Mouse (Mus musculus) CD8-positive naive resting alpha-beta T cell, adult 2 months (primary cell): ENCODE measurements around the gene Casr.

Experiments
- DNase-seq, 2 experiments: peaks; one replicate each; pipeline ENCODE4 v3.0.0; 2022; ENCODE audit warnings: low read depth in 2 of 2, low spot score in 2 of 2

Casr gene

DNA sequence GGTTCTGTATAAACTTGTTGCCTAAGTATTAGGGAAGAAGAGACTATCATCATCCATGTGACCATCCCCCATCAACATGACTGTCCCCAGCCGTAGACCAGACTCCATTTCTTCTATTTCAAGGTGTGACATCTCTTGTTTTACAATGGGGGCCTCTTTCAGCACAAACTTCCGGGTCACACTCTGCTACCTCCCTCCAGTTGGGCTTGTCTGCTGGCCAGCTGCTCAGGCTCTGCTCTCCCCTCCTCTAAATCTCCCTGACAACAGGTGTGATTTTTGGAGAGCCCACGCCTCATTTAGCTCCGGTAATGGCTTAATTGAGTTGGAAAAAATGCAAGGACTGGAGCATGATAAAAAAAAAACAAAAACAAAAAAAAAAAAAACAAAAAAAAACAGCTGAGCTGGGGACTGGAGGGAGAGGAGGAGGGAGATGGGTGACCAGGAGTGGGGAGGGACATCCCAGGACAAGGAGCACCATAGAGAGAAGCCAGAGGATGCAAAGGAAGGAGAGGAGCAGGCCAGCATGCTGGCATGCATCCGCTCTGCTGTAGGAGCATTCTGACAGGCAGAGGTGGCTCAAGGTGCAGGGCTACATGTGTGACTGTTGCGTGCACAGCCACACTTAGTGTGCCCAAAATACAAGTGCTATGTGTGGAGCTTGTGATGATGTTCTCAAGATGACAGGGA, 35.2 kb downstream of the Casr start:
- DNase-seq, result no peak

DNA sequence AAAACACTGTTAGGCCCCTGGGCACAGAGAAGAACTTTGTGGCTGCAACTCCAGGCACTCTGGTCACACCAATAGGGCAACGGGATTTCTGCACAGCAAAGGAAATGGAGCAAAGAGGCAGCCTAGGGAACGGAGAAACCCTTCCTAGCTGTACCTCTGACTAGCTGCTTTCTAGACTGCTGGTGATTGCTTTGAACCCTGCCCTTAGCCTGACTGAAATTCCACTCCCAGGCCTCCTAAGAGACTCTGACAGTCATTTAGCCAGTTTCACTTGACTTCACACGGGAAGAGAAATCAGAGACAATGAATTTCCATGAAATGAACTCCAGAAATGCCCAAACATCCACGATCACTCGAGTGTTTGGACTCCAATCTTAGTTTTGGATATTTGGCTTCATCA, 38.8 kb downstream of the Casr start:
- no peak for DNase-seq

DNA sequence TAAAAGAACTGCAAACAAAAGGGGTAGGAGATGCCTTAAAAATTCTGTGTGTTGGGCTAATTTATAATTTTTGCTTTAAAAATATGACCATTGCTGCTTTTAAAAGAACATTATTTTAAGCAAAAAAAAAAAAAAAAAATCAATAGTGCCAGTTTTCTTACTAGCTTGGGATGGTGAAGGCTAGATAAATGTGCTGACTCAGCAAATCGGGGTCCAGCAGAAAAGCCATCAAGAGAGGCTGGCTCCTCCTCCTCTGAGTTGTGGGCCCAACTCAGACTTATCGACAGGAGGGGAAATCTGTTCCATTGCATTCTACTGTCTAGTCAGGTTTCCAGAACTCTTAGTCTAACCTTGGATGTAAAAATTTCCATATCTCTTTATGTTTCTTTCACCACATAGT, 45.6 kb downstream of the Casr start:
- no peak for DNase-seq

DNA sequence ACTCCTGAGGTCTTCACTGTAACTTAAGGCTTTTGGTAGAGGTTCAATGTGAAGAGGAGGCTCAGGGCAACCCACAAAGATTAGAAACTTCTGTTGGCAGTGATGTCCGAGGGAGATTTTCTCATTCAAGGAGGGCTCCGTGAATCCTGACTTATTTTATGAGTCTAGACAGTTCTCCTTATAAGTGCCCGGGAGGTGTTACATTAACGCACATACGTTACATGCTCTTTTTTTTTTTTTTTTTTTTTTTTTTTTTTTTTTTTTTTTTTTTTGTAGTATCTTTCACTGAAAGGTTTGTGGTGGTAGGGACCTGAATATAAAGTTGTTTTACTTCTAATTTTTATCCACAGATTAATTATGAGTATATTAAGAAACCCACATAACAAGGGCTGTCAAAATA, 54.6 kb downstream of the Casr start:
- DNase-seq, result no peak

DNA sequence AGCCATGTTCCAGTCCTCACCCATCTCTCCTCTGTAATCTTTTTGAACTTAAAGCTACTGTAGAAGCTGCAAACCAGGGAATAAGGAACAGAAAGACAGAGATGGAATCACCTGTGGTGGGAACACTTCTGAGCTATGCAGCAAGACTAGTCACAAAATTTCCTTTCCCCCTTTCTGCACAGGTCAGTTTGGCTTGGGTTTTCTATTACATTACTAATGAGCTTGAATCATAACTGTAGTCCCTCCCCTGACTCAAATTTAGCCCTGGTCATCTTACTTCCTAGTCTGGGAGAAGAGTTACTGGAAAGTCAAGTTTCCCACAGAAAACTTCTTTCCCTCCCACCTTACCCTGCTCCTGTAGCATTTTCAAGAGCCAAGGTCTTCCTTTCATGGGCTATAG, 55.1 kb downstream of the Casr start:
- no peak for DNase-seq

DNA sequence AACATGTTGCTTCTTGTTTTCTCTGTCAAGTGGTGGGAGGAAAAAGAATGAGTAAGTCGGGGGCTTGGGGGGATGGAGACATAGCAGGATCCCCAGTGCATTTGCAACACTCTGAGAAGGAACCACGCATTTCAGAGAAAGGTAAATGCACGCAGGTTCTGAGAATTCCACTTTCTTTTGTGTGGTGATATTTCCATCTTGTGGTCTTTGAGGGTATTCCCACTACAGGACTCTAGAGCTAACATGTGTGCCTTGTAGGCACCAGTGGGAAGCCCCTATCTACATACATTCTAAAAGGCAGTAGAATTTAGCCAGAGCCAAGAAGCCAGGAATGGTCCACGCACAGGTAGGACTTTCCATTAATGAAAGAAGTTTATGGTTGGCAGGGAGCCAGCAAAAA, 56.0 kb downstream of the Casr start:
- DNase-seq, result no peak

DNA sequence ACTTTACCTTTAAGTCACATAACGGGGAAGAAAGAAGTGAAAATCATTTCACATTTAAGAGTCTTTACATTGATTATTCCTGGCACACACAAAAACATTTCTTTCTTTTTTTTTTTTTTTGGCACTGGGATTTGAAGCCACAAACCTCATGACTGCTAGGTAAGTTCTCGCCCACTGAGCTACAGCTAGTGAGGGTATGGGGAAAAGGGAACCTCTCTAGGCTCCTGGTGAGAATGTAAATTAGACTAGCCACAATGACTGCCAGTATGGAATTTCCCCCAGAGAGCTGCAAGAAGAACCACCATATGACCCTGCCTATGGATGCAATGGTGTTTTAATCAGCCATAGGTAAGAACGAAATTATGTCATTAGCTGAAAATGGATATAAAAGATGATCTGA, 56.8 kb downstream of the Casr start:
- no peak for DNase-seq

DNA sequence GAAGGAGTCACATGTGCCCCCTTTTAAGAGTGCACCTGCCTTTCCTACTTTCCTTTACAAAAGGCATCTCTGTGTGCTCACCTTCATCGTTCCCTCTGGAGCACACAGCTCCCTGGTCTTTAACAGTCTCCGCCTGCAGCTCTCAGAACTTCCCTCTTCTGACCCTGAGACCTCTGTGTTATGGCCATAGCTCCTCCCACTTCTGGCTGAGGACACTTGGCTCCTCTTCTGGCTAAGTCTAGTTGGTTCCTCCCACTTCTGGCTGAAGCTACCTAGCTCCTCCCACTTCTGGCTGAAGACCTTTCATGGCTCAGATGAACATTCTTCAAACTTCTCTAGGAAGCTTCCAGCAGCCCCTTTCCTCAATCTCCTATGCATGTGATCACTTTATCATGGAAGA, 59.7 kb downstream of the Casr start:
- no peak for DNase-seq

DNA sequence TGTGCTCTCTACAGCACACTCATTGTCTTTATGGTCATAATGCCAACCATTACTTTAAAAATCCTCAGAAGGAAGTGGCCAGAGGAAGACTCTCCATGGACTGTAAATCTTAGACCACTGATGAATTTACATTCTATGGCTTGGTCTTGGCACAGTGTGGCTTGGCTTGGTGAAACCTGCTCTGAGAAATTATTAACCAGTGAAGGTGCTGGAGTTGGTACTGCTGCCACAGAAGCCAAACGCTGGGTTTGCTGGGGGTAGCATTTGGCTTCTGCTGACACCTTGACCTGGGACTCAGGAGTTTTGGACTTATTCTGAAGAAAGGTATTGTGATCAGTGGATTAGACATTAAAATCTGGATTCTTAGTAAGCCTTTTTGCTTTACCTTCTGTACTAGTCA, 69.5 kb downstream of the Casr start:
- DNase-seq, result no peak

DNA sequence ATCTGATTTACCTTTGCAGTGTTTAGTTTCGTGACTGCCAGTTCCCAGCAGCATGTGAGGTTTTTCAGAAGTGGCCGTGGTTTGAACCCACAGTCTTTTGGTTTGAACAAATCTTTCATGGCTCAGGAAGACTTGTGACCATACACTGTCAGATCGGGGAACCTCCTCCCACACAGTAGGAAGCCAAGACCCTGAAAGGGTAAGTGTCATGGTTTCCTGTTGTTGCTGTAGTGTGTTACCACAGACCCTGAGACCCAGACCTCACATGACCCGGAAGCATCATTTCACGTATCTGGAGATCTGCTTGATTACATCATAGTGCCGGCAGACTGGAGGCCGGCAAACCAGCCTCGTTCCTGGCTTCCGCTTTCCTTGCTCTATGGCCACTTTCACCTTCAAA, 85.1 kb downstream of the Casr start:
- DNase-seq, result peak; percentile 69 to 78

DNA sequence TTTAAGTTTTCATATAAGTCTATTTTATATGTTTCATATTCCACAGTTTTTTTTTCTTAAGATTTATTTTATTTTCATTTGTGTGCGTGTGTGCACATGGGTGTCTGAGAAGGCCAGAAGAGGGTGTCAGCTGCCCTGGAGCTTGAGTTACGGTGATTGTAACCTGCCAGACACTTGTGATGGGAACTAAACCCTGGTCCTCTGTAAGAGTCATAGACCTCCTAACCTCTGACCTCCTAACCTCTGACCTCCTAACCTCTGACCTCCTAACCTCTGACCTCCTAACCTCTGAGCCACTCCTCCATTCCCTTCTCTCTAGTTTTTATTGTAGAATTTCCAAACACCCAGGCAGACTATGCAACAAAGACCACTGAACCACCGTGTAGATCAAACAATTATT, 86.4 kb downstream of the Casr start:
- DNase-seq, result no peak

DNA sequence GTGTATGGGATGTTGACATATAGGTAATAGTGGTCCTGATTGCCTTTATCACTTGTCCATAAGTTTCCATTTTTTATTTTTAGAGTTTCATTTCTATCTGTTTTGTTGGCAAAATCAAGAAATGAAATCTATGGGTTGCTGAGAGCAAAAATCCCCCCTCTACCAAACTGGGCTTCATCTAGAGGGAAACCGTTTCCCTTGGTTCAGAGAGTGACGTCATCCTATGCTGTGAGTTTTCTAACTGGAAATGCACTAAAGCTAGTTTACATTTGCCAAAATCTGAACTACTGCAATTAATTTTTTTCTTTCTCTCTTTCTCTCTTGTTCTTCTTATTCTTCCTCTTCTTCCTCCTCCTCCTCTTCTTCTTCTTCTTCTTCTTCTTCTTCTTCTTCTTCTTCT, 87.1 kb downstream of the Casr start:
- DNase-seq, result no peak

DNA sequence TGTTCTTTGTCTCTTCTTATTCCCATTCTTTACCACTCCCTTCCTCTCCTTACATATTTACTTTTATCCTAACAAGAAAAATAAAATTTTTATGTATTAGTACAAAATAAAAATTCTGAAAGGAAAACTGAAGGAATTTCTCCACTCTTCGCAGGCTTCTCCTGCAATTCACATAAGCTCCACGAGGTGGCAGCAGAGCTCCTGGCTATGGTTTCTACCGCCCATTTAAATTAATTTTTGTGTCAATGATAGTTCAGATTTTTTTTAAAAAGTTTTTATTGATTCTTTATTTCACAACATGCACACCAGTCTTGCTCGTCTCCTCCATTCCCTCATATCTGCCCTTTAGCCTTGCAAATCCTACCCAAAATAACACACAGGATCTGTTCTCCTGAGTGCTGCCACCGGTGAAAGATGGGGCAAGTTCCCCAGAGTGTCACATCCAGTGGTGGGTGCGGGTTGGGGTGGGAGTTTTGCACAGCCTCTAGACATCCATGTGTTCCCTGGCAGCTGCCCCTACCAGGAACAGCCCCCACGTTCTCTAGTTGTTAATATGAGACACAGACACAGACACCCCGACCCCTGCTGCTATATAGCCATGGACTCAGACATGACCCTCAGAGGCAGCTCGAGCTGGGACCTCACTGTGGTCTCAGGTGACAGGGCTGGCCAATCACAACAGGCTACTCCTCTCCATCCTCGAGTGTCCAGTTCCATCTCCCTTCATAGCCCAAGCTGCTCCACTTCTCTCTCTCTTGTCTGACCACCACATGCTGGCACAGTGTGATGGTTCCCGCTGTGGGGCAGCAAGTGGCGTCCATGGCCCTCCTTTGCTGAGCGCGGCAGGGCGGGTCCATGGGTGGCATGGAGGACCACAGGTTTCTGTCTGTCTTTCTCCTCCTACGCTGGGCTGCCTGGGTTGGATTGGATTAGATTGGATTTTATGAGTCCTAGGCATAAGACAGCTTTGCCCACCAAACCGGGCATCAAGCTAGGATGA, 88.4 kb downstream of the Casr start:
- peak; percentile 20 to 37 for DNase-seq

DNA sequence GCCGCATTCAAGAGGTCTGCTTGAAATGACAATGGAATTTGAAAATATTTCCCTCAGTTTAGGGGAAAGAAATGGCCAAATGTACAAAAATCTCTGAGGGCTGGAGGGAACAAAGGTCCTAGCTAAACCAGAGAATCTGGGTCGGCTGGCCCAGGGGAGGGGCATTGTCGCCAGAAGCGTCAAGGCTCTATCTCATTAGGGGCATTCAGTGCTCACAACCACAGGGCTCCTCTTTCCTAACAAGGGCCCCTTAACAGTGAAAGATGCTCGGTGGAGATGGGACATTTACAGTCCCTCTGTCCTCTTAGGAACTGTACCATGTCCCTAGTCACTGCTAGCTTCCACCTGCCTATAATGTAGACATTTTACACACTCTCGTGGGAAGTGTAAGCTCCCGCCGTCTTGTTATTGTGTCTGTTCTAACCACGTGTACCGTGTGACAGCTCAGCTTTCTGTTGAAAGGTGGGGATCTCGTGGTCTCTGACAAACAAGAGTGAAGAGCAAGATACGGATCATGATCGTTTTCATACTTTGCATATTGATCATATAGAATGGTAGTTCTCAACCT, 90.8 kb downstream of the Casr start:
- DNase-seq, result no peak

DNA sequence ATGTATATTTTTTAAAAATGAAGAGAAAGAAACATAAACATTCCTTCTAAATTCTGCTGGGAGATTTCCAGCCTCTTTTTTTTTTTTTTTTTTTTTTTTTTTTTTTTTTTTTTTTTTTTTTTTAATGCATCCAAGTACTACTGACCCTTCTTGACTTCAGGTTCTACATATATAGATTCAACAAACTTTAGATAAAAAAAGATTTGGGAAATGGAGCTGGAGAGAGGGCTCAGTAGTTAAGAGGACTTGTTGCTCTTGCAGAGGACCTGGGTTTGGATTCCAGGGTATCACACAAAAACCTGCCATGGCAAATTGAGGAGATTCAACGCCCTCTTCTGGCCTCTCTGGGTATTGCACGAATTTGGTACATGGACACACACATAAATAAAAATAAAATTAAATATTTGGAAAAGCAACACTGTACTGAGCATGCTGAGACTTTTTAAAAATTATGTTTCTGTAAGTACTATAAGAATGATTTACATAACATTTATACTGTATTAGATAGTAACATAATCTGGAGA, 91.9 kb downstream of the Casr start:
- peak; percentile 19 to 37 for DNase-seq

DNA sequence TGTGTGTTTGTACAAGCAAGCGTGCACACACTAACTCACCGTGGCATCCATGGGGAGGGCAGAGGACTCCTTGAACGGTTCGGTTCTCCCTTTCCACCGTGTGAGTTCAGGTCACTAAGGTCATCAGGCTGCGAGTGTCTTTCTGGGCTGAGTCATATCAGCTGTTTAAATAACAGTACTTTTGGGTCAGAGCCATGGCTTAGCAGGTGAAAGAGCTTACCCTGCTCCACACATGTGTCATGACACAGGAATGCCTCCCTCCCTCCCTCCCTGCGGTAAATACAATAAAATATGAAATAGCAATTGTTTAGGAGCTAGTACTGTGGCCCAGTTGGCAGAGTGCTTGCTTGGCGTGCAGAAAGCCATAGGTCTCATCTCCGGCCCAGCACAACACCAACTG, 92.6 kb downstream of the Casr start:
- no peak for DNase-seq

DNA sequence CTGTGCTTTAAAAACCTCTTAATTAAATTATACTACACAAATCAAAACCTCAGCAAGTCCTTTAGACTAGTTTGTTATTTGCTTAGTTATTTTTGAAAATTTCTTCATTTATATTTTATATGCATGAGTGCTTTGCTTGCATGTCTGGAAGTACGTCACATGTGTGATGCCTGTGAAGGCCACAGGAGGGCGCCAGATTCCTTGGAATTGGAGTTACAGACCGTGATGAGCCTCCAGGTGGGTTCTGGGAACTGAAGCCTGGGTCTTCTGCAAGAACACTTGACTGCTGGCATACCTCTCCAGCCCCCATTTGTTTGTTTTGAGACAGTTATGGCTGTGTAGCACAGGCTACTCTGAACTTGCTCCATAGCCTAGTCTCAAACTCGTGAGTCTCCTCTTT, 93.1 kb downstream of the Casr start:
- peak in 1 of 2 experiments; percentile 9 for DNase-seq

DNA sequence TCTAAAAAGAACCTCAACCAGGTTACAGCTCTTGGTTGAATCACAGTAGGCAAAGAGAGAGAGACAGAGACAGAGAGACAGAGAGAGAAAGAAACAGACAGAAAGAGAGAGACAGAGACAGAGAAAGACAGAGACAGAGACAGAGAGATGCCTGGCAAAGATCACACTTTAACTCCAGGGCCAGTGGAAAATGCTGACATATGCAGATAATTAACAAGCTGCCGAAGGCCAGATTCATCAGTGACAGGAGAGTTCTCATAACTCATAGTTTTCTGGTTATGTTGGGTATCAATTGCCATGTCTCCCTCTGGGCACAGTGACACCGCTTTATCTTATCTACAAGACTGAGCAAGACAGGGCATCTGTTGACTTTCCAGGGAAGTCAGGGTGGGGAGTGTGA, 94.0 kb downstream of the Casr start:
- DNase-seq, result no peak

DNA sequence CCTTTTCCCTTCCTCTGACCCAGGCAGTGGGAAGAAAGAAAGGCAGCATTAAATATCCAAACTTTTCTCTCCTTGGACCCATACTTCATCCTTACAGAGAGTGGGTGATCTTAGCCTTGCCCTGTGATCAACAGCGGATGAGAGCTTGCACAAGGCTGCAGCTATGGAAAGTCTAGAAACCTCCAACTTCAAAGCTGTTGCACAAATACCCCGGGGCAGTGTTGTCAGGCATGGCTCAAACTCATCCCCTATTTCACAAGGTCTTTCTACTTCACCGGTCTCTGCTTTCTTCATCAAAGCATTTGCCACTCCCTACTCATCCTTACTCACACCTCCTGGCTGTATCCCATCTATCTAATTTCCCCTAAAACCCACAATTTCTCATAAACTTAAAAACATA, 96.5 kb downstream of the Casr start:
- no peak for DNase-seq

DNA sequence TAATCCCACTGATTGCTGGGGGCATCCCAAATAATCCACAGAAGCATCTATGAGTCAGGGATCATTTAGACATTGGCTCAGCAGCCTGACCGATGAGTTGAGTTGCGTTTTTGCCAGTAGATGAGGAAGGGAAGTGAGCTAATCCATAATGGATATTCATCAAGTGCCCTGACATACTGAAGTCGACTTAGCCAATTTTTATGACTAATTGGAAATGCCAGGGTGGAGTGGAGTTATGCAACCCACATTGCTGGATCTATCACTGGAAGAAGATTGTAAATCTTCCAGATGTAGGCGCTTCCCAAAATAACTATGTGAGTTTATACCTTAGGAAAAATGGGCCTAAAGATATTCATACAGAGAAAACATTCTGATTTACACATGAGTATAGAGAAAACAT, 97.9 kb downstream of the Casr start:
- no peak for DNase-seq

DNA sequence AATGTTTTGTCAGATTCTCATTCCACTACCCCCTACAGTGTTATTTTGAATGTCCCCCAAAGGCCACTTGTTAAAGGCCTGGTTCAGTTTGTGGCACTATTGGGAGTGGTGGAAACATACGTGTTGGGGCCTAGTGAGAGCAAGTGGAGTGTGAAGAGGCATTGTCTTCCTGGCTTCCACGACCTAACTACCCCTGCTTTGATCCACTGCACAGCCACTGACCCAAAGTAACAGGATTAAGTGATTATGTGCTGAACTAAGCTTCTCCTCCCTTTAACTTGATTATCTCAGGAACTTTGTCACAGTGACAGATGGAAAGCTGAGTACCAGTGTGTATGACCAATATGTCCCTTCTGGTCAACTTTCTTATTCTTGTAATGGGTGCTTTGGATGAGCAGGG, 101.5 kb downstream of the Casr start:
- no peak for DNase-seq

DNA sequence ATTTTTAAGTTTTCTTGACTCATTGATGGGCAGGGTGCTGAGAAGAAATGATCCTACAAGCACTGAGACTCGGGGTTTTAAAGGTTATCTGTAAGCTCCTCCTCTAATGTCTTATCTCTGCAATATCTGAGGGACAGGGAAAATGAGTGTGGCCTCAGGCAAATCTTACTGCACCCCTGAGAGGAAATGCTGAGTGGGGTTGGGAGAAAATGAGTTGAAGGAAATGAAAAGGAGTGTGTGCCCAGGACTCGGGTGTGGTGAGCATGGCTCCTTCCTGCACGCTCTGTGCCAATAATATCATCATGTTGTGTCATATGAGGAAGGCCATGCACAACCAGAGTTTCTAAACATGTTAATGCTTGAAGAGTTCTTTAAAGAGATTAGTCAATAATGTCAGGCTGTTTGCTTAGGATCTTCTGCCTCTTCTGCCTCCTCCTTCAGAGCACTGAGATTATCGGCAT, 106.6 kb downstream of the Casr start, which contains the start of gene Stfa3:
Gene Stfa3 (minus strand): TSS at position 51 of the 461 bp plus-strand sequence.
- DNase-seq, result no peak
